In the genomic region with DNA sequence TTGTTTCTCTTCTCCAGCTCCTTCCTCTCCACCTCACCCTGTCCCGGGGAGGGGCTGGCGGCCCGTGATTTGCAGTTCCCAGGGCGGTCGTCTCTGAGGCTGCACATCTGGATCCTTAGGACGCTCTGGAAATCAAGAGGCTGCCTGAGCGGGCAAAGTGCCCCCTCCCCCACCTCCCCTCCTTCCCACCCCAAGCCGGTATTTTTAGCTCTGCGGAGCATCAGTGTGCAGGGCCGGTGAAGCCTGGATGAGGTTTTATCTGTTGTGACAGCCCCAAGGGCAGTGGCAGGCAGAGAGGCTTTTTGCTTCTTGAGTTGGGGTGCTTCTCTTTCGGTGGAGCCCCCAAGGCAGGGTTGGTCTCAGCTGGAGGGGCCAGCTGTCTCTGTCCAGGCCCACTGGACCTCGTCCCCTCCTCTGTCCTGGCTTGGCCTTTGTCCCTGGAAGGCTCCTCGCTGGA, we compare ENCODE assay signal across 8 mouse cellular contexts. TPM values are rescaled to one million over a fixed set of nuclear protein-coding genes. Genes with fewer than 3 reads are reported as not detected.
DNase-seq lines count a peak whose midpoint lies in the region; ATAC-seq lines count a peak whose summit lies in the region.

No protein-coding gene starts in this region.

- 2% methylated on average over 13 of the region's 13 CpGs for WGBS in embryonic facial prominence, embryonic 10.5 days
- 3% methylated on average over 13 of the region's 13 CpGs for WGBS in heart, embryonic 12.5 days
- 6% methylated on average over 13 of the region's 13 CpGs for WGBS in limb, embryonic 10.5 days
- WGBS in neural tube, embryonic 11.5 days, result 3% methylated on average over 13 of the region's 13 CpGs

- peaks cover 89% of the 10 kb centered on the region for H3K4me1 ChIP-seq in embryonic facial prominence, embryonic 10.5 days
- peaks cover 51% of the 10 kb centered on the region for H3K4me1 ChIP-seq in heart, embryonic 12.5 days (replicated peaks)
- H3K4me1 ChIP-seq in limb, embryonic 10.5 days, result peaks cover 91% of the 10 kb centered on the region
- peaks cover 42% of the 10 kb centered on the region for H3K4me1 ChIP-seq in neural tube, embryonic 11.5 days (ENCODE audit: control insufficient read depth, insufficient read depth, low read length)

- peak overlapping the region; percentile 66 for H3K9ac ChIP-seq in heart, embryonic 12.5 days
- H3K9ac ChIP-seq in neural tube, embryonic 11.5 days (ENCODE audit: low read length), result peak overlapping the region; percentile 49

- peak overlapping the region; percentile 35 for H3K4me3 ChIP-seq in embryonic facial prominence, embryonic 10.5 days
- H3K4me3 ChIP-seq in heart, embryonic 12.5 days, result peak overlapping the region; percentile 26; the same call in 1 of the 2 replicates
- H3K4me3 ChIP-seq in limb, embryonic 10.5 days, result peak overlapping the region; percentile 21; the same call in 1 of the 2 replicates
- no peak overlapping the region for H3K4me3 ChIP-seq in neural tube, embryonic 11.5 days (ENCODE audit: low read depth, low read length)

- H3K27me3 ChIP-seq in embryonic facial prominence, embryonic 10.5 days (replicated peaks; ENCODE audit: low read depth, poor library complexity, severe bottlenecking), result no peaks in the 10 kb centered on the region
- no peaks in the 10 kb centered on the region for H3K27me3 ChIP-seq in heart, embryonic 12.5 days (replicated peaks)
- no peaks in the 10 kb centered on the region for H3K27me3 ChIP-seq in limb, embryonic 10.5 days (ENCODE audit: low read depth, poor library complexity, severe bottlenecking)
- peaks cover 12% of the 10 kb centered on the region; the same call in 1 of the 2 replicates for H3K27me3 ChIP-seq in neural tube, embryonic 11.5 days (ENCODE audit: control insufficient read depth, insufficient read depth, low read length)

- peak; percentile 53 for DNase-seq in ZHBTc4 (ENCODE audit: low read depth, low spot score)
- peak; percentile 89 for DNase-seq in embryonic facial prominence, embryonic 10.5 days (ENCODE audit: low spot score)
- DNase-seq in limb, embryonic 10.5 days (ENCODE audit: low spot score), result peak; percentile 82
- peak; percentile 79 for DNase-seq in neural tube, embryonic 11.5 days (ENCODE audit: low spot score)
- no peak for DNase-seq in thymus, postnatal 14 days
- no peak for DNase-seq in right cerebral cortex, postnatal 4 days
- no peak for DNase-seq in layer of hippocampus, adult 9-10 months (ENCODE audit: low spot score)

- H3K36me3 ChIP-seq in embryonic facial prominence, embryonic 10.5 days (replicated peaks), result no peaks in the 10 kb centered on the region
- no peaks in the 10 kb centered on the region for H3K36me3 ChIP-seq in heart, embryonic 12.5 days
- H3K36me3 ChIP-seq in limb, embryonic 10.5 days, result no peaks in the 10 kb centered on the region
- H3K36me3 ChIP-seq in neural tube, embryonic 11.5 days (ENCODE audit: control insufficient read depth, insufficient read depth, low read length), result no peaks in the 10 kb centered on the region

- no peaks in the 10 kb centered on the region for H3K9me3 ChIP-seq in embryonic facial prominence, embryonic 10.5 days
- no peaks in the 10 kb centered on the region for H3K9me3 ChIP-seq in heart, embryonic 12.5 days (replicated peaks)
- no peaks in the 10 kb centered on the region for H3K9me3 ChIP-seq in limb, embryonic 10.5 days (replicated peaks)
- H3K9me3 ChIP-seq in neural tube, embryonic 11.5 days (ENCODE audit: control insufficient read depth, low read length), result no peaks in the 10 kb centered on the region

- peak overlapping the region; percentile 96 for H3K27ac ChIP-seq in embryonic facial prominence, embryonic 10.5 days (replicated peaks)
- H3K27ac ChIP-seq in heart, embryonic 12.5 days (ENCODE audit: poor library complexity, severe bottlenecking), result peak overlapping the region; percentile 97
- peak overlapping the region; percentile 95 for H3K27ac ChIP-seq in limb, embryonic 10.5 days
- H3K27ac ChIP-seq in neural tube, embryonic 11.5 days (ENCODE audit: low read depth, low read length), result peak overlapping the region; percentile 98

- peak overlapping the region; percentile 57 for H3K4me2 ChIP-seq in heart, embryonic 12.5 days
- no peak overlapping the region for H3K4me2 ChIP-seq in neural tube, embryonic 11.5 days (ENCODE audit: low read depth)

- ATAC-seq in heart, embryonic 12.5 days (ENCODE audit: insufficient number of reproducible peaks, low FRiP score), result peak; percentile 54
- ATAC-seq in neural tube, embryonic 11.5 days (ENCODE audit: insufficient read depth, low FRiP score, low TSS enrichment), result peak; percentile 35; the same call in 1 of the 2 replicates

RNA-seq across cellular contexts. Expression of gene Cstad, which starts 57.8 kb away (rescaled TPM):
- 0.44 and 0.86 TPM in 2 replicates for polyA plus RNA-seq in embryonic facial prominence, embryonic 10.5 days (2016; fragmentation: Nextera tagmentation; extraction: Ambion mirVana)
- polyA plus RNA-seq in heart, embryonic 12.5 days (2016; fragmentation: Nextera tagmentation; extraction: Ambion mirVana), result 1.4 and 2.0 TPM in 2 replicates
- 0.55 and 0.95 TPM in 2 replicates for polyA plus RNA-seq in limb, embryonic 10.5 days (2016; fragmentation: Nextera tagmentation; extraction: Ambion mirVana)
- 0.48 TPM in 1 of 2 replicates, not detected in the other for polyA plus RNA-seq in neural tube, embryonic 11.5 days (2014; fragmentation: Nextera tagmentation; extraction: Ambion mirVana)

Comparison
In these comparisons a context has a peak if more than half of its experiments do, and no peak if none do; other contexts are left out.
1. DNase-seq: peak in ZHBTc4 (single experiment), embryonic facial prominence, embryonic 10.5 days (single experiment), limb, embryonic 10.5 days (single experiment) and neural tube, embryonic 11.5 days (single experiment); none in thymus, postnatal 14 days (single experiment), right cerebral cortex, postnatal 4 days (single experiment) and layer of hippocampus, adult 9-10 months (single experiment).
2. Peak in every context shown above with its lines, with median percentiles within 50 percentile points of each other: H3K27ac ChIP-seq.